Mouse (Mus musculus): Measurements from ENCODE around the gene Uchl5.

GRCm38 (mm10) chr1:143852329-143852728 is 75.3 kb downstream of the Uchl5 start:
- TF ChIP-seq POLR2A (IDR thresholded peaks at IDR 0.05; ENCODE audit: insufficient read depth, low read length) (no peak), EP300 (IDR thresholded peaks at IDR 0.05; ENCODE audit: insufficient read depth, low read depth, low read length) (no peak)

Data from ES-Bruce4 (cell line).